Mouse (Mus musculus) olfactory bulb, adult 2 months (tissue): ENCODE measurements around the gene Tigar.

Source experiments
- CTCF ChIP-seq: fragments of 200-500 bp; IDR thresholded peaks from 2 replicates; pipeline ENCODE4 v1.5.1; 2012; ENCODE audit warnings: low read depth, mild to moderate bottlenecking, low read length, moderate library complexity; ENCODE audit not compliant: insufficient read depth
- POLR2A ChIP-seq: fragments of 200-500 bp; IDR thresholded peaks from 2 replicates; pipeline ENCODE4 v1.6.1; 2012; ENCODE audit warnings: mild to moderate bottlenecking, low read depth, low read length, moderate library complexity; ENCODE audit not compliant: insufficient read depth

DNA sequence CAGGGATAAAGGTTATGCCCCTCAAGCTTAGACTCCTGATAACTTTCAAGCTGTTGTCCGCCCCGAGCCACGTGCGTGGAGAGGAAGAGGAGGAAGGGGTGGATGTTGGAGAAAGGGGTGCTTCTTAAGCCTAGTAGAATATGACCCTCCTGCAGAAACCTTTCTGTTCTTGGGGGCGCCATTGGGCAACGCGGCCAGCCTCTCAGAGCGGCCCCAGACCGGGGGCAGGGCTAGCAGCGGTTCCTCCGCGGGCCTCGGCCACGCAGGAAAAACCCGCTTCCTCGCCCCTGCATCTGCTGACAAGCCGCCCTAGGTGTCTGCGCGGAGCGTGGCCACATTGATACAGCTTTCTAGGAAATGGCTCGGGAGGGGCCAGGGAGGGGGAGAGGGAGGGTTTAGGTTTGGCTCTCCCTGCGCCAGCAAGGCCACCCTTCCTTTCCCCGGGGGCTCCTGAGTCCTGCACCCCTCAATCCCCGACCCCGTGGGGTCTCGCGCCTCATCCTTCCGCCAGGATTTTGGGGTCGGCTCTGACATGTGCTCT lies 42.3 kb upstream of the Tigar start:
- TF ChIP-seq POLR2A (no peak), CTCF (no peak)
